Mouse (Mus musculus) intestine, embryonic 14.5 days (tissue): ENCODE measurements around the gene Ccdc150. TPM values are rescaled to one million over a fixed set of nuclear protein-coding genes. Genes with fewer than 3 reads are reported as not detected.

Source experiments
- ATAC-seq: fragments of 200-750 bp; cut with Nextera tagmentation; replicated peaks from 2 replicates; pipeline ENCODE4 v1.8.0; 2017; ENCODE audit warnings: low read depth, moderate number of reproducible peaks, moderate TSS enrichment, moderate library complexity; ENCODE audit not compliant: low FRiP score, low TSS enrichment
- DNase-seq: peaks from one replicate; pipeline ENCODE4 v3.0.0-alpha.2; 2018; ENCODE audit warnings: low spot score
- H3K27ac ChIP-seq: fragments of 300-500 bp; sonication (generic); 2 replicates; pipeline ENCODE4 v1.5.1; 2014; ENCODE audit warnings: low read depth, mild to moderate bottlenecking, control low read depth
- H3K27me3 ChIP-seq: fragments of 300-500 bp; sonication (generic); replicated peaks from 2 replicates; pipeline ENCODE4 v1.6.1; 2014; ENCODE audit warnings: low read length, control low read depth; ENCODE audit not compliant: control insufficient read depth, insufficient read depth
- H3K36me3 ChIP-seq: fragments of 300-500 bp; sonication (generic); 2 replicates; pipeline ENCODE4 v1.6.1; 2014; ENCODE audit warnings: low read length, control low read depth; ENCODE audit not compliant: control insufficient read depth, insufficient read depth
- H3K4me1 ChIP-seq: fragments of 300-500 bp; sonication (generic); replicated peaks from 2 replicates; pipeline ENCODE4 v1.6.1; 2014; ENCODE audit warnings: low read length, control low read depth, mixed read lengths; ENCODE audit not compliant: control insufficient read depth, insufficient read depth
- H3K4me2 ChIP-seq: fragments of 300-500 bp; sonication (generic); 2 replicates; pipeline ENCODE4 v1.6.1; 2014; ENCODE audit warnings: low read length
- H3K4me3 ChIP-seq: fragments of 300-500 bp; sonication (generic); 2 replicates; pipeline ENCODE4 v1.5.1; 2014; ENCODE audit warnings: low read depth, low read length, control low read depth, mixed read lengths
- H3K9ac ChIP-seq: fragments of 300-500 bp; sonication (generic); 2 replicates; pipeline ENCODE4 v1.6.1; 2014; ENCODE audit warnings: mild to moderate bottlenecking, low read length
- H3K9me3 ChIP-seq: fragments of 300-500 bp; sonication (generic); 2 replicates; pipeline ENCODE4 v1.6.1; 2016; ENCODE audit warnings: low read length, control low read depth; ENCODE audit not compliant: control insufficient read depth
- WGBS: fragments of 180-500 bp; shearing (Covaris S2); extraction: QIAGEN DNeasy Blood & Tissue Kit; methylation state at CpG from one replicate; pipeline ENCODE4 v1.1.7; 2014; 5-methylcytosine and 5-hydroxymethylcytosine counted together
- polyA plus RNA-seq: library from polyadenylated mRNA; unstranded; fragments of >200 nt; fragmentation: Nextera tagmentation; extraction: Ambion mirVana; gene quantifications from 2 replicates; pipeline ENCODE4 v1.2.1, GENCODE M21; 2014

The Ccdc150 gene
- polyA plus RNA-seq = 0.20 and 0.24 TPM in 2 replicates

DNA sequence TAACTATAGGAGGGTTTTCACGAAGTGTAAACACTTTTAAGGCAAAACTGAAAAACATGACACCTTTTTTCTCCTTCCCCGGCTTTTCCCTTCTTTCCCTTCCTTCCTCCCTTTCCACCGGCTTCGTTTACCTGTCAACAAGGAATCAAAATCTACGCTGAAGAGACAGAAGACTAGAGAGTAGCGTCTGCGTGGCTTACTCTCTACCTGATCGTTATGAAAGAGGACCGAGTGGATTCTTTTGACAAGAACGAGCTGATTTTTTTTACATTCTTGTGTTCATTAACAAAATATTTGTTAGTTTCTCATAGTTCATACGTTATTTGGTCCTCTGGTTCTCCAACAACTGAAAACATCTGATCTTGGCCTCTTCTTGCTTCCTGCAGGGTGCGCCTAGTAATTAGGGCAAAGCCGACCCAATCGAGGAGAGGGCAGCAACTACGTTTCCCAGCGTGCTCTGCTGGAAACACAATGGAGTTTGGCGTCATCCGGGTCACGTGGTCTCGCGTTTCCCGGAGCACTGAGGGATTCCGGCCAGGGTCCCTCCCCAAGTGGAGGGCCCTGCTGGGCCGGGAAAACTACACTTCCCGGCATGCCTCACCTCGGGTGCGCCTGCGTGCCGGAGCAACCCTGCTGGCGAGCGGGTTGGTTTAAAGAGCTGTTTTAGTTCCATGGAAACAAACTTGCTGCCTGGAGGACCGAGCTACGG lies at the start of gene Ccdc150:
TSS of gene Ccdc150 (plus strand) at position 526 of the 709 bp plus-strand sequence.
- peak within 1 kb of the TSS; percentile 47; the same call in 1 of the 2 replicates for H3K27ac ChIP-seq
- no peaks in the 10 kb centered on the region for H3K36me3 ChIP-seq
- no peaks in the 10 kb centered on the region for H3K9me3 ChIP-seq
- peak within 1 kb of the TSS; percentile 69 for H3K4me2 ChIP-seq
- peak within 1 kb of the TSS; percentile 56 for H3K4me3 ChIP-seq
- H3K9ac ChIP-seq = peak within 1 kb of the TSS; percentile 52
- DNase-seq (peak; percentile 90), ATAC-seq (peak; percentile 100)
- no peaks in the 10 kb centered on the region for H3K27me3 ChIP-seq
- 17% methylated on average over 33 of the region's 33 CpGs for WGBS
- H3K4me1 ChIP-seq = no peaks in the 10 kb centered on the region

DNA sequence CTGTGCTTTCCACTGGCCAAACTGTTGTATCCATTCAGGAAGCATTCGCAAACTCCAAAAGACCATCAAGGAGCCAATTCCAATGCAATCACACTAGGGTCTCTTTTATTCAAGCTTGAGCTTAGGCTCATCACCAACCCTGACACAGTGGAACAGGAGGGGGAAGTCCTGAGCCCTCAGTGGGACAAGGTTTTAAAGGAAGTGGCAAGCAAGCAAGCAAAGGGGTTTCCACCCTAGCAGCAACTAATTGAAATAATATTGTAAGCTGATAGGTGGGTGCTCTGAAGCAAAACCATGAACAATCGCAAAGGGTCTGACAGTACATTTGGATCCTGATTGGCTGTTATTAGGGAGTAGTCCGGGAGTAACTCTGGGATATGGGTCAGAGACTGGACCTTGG lies 30.2 kb upstream of the Ccdc150 start:
- Histone ChIP-seq H3K9me3 (no peaks in the 10 kb centered on the region), H3K27ac (no peak overlapping the region), H3K36me3 (no peaks in the 10 kb centered on the region), H3K4me2 (no peak overlapping the region), H3K4me1 (no peaks in the 10 kb centered on the region), H3K27me3 (no peaks in the 10 kb centered on the region), H3K9ac (no peak overlapping the region), H3K4me3 (no peak overlapping the region)
- DNase-seq (no peak), ATAC-seq (no peak)
- 97% methylated on average over 3 of the region's 3 CpGs for WGBS

DNA sequence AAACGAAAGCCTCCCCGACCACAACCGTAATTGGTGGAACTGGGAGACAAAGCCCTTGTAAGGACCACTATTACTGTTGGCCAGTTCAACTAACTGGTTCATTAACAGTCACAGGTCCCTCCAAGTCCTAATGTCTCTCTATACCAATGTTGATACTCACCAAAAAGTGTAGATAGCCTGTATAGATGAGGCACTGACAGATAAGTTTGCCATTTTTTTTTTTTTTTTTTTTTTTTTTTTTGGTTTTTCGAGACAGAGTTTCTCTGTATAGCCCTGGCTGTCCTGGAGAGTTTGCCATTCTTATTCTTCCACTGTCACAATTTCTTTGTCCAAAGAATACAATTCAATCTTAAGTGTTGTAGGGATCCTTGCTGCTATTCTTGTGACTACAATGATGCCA lies 7.8 kb upstream of the Ccdc150 start:
- WGBS = 82% methylated on average over 4 of the region's 4 CpGs
- no peak overlapping the region for H3K4me2 ChIP-seq
- H3K36me3 ChIP-seq = no peaks in the 10 kb centered on the region
- DNase-seq = no peak
- H3K9ac ChIP-seq = no peak overlapping the region
- H3K4me1 ChIP-seq = no peaks in the 10 kb centered on the region
- H3K4me3 ChIP-seq = no peak overlapping the region
- no peak overlapping the region for H3K27ac ChIP-seq
- H3K27me3 ChIP-seq = no peaks in the 10 kb centered on the region
- no peak for ATAC-seq
- no peaks in the 10 kb centered on the region for H3K9me3 ChIP-seq

DNA sequence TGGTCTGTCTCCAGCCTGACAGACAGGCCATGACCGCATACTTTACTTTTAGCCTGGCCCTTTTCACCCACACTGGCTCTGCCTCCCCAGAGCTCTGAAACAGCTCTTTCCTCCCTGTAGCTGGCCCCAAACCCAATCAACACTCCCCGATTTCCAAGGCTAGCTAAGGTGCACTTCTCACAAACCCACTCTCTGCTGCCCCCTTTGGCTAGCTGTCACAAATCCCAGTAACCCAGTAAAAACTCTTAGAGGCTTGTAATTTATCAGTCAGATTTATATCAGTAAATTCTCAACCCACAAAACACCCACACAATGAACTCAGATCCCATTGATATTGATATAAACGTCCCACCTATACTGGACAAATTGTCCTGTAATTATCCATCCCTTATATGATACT lies 25.1 kb downstream of the Ccdc150 start:
- Histone ChIP-seq H3K27me3 (no peaks in the 10 kb centered on the region), H3K4me2 (no peak overlapping the region), H3K36me3 (no peaks in the 10 kb centered on the region), H3K27ac (no peak overlapping the region), H3K4me1 (no peaks in the 10 kb centered on the region), H3K9ac (no peak overlapping the region), H3K4me3 (no peak overlapping the region), H3K9me3 (no peaks in the 10 kb centered on the region)
- WGBS = 63% methylated on average over 3 of the region's 3 CpGs
- DNase-seq = no peak
- no peak for ATAC-seq

DNA sequence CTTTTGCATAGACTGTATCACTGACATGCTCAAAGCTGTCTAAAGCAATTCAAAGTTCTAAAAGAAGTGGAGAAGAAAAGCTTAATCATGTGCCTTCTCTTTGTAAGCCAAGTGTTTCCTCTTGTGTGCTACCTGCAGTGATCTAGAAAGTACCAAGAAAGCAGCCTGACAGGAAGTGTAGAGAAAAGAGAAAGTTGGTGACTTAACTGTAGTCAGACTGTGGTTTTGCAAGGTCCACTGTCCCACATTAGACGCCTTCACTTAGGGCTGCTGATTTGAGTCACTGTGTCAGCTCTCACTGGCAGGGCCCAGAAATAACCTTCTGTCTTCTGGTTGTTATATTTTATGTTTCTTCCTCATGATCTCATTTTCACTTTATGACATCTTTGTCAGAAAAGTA lies 29.1 kb downstream of the Ccdc150 start:
- Histone ChIP-seq H3K4me1 (no peaks in the 10 kb centered on the region), H3K4me3 (no peak overlapping the region), H3K9me3 (no peaks in the 10 kb centered on the region), H3K9ac (no peak overlapping the region), H3K36me3 (no peaks in the 10 kb centered on the region), H3K27ac (no peak overlapping the region), H3K27me3 (no peaks in the 10 kb centered on the region), H3K4me2 (no peak overlapping the region)
- ATAC-seq (no peak), DNase-seq (no peak)
- 80% methylated on average over 1 of the region's 1 CpGs for WGBS

DNA sequence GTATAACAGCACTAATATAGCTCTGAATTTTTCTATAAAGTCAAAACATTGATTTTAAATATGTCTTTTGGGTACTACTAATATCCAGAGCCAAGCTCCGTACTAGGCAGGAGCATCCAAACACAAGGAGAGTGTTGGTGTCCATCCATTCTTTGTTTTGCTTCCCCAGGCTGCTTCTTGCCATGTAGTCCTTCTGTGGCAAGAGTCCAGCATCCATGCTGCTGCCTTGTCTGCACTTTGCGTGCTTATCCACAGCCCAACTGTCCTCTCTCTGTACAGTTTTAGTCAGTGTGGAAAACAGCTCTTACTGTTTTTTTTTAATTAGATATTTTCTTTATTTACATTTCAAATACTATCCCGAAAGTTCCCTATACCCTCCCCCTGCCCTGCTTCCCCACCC lies 30.2 kb downstream of the Ccdc150 start:
- no peaks in the 10 kb centered on the region for H3K36me3 ChIP-seq
- no peaks in the 10 kb centered on the region for H3K4me1 ChIP-seq
- DNase-seq (no peak), ATAC-seq (no peak)
- H3K27me3 ChIP-seq = no peaks in the 10 kb centered on the region
- H3K27ac ChIP-seq = no peak overlapping the region
- H3K9ac ChIP-seq = no peak overlapping the region
- WGBS = 84% methylated on average over 3 of the region's 3 CpGs
- H3K9me3 ChIP-seq = no peaks in the 10 kb centered on the region
- no peak overlapping the region for H3K4me3 ChIP-seq
- no peak overlapping the region for H3K4me2 ChIP-seq

DNA sequence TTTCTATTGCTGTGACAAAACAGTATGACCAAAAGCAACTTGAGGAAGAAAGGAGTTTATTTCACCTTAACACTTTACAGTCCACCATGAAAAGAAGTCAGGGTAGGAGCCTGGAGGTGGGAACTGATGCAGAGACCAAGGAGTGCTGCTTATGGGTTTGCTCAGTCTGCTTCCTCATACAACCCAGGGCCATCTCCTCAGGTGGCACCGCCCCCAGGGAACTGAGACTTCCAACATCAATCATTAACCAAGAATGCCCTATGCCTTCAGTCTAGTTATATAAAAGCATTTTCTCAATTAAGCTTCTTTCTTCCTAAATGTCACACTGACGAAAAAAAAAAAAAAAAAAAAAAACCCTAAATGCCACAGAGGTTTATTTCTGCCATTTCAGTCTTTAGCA lies 55.9 kb downstream of the Ccdc150 start:
- Histone ChIP-seq H3K4me2 (no peak overlapping the region), H3K4me1 (no peaks in the 10 kb centered on the region), H3K9ac (no peak overlapping the region), H3K27me3 (no peaks in the 10 kb centered on the region), H3K36me3 (no peaks in the 10 kb centered on the region), H3K9me3 (no peaks in the 10 kb centered on the region), H3K27ac (no peak overlapping the region), H3K4me3 (no peak overlapping the region)
- ATAC-seq = no peak
- WGBS = 40% methylated on average over 2 of the region's 2 CpGs
- no peak for DNase-seq

DNA sequence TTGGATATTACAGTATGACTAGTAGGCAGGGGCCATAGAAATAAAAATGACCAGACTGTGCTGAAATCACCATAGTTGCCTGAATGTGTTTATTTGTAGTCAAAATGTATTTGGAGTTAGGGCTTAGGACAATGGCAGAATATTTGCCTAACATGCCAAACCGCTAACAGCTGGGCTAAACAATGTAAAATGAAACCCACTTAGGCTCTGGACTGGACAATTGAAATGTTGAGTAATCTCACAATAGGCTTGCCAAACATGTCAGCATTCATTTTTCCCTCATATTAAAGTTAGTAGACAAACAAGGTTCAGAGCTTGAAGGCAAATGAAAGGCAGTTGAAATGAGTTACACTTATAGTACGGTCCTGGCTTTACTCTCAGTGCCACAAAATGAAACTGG lies 76.2 kb downstream of the Ccdc150 start:
- Histone ChIP-seq H3K36me3 (no peaks in the 10 kb centered on the region), H3K4me3 (no peak overlapping the region), H3K9me3 (no peaks in the 10 kb centered on the region), H3K27me3 (no peaks in the 10 kb centered on the region), H3K4me2 (no peak overlapping the region), H3K9ac (no peak overlapping the region), H3K27ac (no peak overlapping the region), H3K4me1 (no peaks in the 10 kb centered on the region)
- DNase-seq = no peak
- WGBS = 96% methylated on average over 2 of the region's 2 CpGs
- no peak for ATAC-seq

DNA sequence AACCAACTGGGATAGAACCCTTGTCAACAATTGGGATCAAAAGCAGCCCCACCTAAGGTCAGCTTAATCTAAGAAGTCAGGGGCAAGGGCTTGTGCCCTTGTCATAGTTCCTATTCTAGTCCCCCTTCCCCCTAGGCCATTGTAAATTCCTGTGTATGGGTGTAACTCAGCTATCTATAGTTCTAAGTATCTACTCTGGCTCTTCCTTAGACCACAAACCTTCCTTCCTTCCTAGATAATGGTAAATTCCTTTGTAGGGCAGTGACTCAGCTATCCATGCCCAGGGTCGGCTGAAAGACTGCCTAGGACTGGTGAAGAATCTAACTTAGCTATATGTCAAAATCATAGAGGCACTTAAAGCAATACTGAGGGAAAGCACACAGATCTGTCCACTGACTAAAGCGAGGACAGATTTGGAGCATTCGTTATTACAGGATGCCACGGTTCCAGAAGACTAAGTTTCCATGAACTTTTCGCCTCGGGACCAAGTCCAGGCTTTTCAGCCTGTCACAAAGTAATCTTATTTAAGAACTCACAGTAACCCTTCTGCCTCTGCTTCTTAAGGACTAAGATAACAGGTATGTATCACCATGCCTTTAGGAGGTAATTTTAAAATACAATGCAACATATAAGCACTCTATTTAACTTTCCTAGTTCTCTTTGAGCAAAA lies 77.5 kb downstream of the Ccdc150 start:
- DNase-seq = no peak
- H3K4me3 ChIP-seq = no peak overlapping the region
- no peak overlapping the region for H3K27ac ChIP-seq
- no peaks in the 10 kb centered on the region for H3K27me3 ChIP-seq
- no peaks in the 10 kb centered on the region for H3K4me1 ChIP-seq
- H3K36me3 ChIP-seq = no peaks in the 10 kb centered on the region
- no peaks in the 10 kb centered on the region for H3K9me3 ChIP-seq
- H3K9ac ChIP-seq = no peak overlapping the region
- 87% methylated on average over 6 of the region's 6 CpGs for WGBS
- no peak overlapping the region for H3K4me2 ChIP-seq
- no peak for ATAC-seq
